Mouse (Mus musculus) regulatory T cell (primary cell): Measurements from ENCODE around the gene Nfia.

Source experiments
- in situ Hi-C: fragments of 300-600 bp; cut with MboI, MseI; formaldehyde crosslinking; loops from one replicate; pipeline ENCODE4 v1.15.1; 2025; ENCODE audit warnings: high pct_unique_total_duplicates

Nfia gene

DNA sequence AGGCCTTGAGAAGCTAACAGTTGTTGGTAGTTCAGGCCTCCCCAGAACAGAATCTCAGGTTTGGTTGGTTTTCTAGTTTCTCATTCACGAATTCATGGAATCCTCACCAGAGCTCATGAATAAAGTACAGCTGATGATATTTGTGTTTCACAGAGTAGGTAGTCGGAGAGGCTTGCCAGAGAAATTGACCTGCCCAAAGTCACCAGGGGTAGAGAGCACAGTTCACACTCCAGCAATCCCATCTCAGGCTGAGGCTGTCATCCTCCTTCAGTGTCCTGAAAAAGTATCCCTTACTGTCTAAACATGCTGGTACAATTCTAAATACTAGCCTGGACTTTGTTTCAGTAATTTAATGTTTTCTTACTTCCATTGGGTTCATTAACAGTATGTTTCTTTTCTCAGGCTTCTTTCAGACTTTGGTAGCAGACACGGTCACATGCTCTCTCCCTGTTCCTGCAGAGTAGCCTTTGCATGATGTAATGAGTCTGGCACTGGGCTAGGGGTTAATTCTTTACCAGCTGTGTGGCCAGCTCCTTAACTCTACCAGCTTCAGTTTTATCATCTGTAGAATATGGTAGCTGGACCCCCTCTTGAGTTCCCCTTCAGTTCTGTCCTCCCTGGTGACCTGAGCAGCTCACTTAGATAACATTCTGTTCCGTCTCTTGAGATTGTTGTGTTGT is 7.1 kb upstream of the Nfia start:
- in situ Hi-C loops: no loop called here

DNA sequence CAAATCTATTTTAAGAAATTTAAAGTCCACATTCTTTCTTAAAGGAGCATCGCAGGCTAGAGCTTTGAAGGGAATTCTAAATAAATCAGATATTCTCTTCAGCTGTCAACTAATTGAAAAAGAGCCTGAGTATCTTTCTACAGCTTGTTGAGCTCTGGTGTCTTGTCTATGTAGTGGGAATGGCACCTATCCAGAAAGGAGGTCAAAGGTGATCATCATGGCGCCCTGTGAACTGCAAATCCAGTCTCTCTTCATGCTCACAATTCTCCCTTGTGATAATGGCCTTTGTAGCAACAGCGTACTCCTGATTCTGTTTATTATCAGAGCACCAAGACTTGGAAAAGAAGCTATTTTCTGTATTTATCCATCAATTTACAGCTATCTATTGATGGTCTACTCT is 6.4 kb upstream of the Nfia start:
- in situ Hi-C loops: no loop called here

DNA sequence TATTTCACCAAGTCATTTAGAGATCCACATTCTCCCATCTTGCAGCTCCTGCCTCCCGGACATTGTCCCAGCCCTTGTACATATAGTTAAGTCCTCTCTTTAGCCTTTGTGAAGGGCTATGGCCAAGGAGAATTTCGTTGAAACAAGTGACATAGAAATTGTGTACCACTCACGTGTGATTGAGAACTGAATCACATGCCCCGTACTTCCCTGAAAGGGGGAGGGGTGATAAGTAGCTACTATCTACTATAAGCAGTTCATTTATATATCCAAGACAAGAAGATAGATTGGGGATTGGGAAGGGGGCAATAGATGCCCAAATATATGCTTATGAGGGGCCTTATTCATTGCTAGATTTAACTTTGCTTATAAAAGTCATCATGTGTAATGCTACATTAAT is 5.5 kb upstream of the Nfia start:
- in situ Hi-C loops: no loop called here

DNA sequence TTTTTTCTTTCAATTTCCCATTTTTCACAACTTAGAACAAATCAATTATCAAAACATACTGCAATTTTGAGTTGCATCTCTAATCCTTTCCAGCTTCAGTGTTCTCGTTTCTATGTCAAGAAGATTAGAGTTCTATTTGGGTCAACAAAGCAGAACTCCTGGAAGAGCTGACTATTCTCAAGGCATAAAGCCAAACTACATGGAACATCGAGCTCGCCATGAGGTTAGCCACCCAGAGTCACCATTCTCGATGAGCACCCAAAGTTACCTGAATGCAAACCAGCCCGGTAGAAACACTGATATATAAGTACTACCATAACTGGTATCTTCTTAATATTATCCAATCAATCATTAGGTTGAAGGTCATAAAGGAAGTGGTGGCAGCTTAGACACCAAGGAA is 5.0 kb upstream of the Nfia start:
- in situ Hi-C loops: no loop called here

DNA sequence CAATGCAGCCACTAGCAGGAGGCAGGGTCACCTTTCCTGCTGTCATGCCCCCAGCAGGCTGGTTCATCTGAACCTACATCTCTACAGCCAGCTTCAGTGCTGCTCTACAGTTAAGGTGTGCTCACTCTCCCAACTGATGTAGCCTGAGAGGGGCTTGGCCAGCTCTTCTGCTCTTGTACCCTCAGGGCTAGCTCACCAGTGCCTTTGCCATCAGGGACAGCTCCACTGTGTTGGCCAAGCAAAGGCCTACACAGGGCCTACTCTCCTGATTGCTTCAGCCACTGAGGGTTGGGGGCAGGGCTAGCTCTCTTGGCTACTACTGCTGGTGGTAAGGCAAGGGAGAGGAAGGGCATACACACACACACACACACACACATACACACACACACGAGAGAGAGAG is 2.7 kb upstream of the Nfia start:
- in situ Hi-C loops: no loop called here

DNA sequence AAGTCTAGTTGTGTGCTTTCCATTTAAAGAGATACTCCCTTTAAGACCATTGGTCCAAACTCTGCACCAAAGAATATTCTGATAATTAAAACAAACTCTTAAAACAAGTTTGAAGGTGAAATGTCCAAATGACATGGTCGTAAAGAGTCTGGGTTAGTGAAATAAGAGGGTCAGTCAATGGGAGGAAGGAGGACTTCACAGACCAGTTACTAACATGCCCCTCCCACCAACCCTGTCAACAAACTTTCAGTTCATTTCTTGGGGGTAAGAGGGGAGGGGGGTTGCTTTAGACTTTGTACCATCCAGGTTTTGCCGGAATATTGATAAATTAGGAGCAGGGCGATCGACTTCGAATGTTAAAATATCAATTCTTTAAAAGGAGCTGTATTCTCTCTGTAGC is 1.1 kb upstream of the Nfia start:
- in situ Hi-C loops: no loop called here

DNA sequence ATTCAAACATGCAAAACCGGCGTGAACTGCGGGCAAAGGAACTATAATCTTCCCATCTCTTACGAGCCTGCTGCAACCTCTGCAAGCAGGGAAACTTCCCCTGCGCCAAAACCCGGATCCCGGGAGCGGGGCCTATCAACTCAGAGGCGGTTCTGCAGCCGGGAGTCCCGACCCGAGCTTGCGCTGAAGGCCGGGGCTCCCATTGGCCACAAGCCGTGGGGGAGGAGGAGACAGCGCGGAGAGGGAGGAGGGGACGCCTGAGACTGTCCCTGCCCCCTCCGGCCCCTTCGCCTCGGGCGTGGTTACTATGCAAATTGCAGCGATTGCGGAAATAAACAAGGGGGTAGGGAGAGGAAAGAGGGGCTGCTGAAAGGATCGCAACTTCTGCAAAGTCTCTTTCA is 450 bp upstream of the Nfia start:
- in situ Hi-C loops: no loop called here

DNA sequence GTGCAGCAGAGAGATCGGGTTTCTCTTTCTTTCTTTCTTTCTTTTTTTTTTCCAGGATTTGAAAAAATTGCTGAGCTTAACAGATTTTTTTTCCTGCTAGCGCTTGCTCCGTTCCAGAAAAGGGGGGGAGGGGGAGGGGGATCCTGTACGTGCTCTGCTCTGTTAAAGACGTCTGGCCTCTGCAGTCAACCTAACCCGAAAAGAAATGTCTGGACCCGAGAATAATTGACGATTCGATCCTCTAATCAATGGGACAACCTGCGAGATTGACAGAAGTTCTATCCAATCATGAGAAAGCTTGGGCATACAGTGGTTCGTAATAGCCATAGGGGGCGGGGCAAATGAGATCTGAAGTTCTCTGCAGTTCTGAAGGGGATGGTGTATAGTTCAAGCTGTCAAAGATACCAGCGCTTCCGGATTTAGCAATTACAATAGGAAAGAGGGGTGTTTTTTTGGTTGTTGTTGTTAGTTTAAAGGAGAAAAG is 618 bp downstream of the Nfia start:
- in situ Hi-C loops: no loop called here

DNA sequence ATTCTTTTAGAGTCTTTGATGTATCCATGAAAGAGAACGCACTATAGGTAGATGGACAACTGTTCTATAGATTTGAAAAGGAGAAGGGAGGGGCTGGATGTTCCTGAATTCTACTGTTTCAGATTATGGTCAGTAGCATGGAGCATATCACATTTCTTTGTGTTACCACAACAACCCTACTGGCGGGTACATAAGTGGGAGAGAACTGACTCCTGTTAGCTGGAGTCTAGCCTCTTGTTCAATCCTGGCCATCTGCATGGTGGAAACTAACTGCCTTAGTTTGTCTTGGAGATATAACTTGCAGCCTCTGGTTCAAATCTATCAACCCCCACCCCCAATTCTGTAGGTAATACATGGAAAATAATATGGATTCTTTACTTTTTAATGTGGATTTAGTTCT is 1.3 kb downstream of the Nfia start:
- in situ Hi-C loops: no loop called here

DNA sequence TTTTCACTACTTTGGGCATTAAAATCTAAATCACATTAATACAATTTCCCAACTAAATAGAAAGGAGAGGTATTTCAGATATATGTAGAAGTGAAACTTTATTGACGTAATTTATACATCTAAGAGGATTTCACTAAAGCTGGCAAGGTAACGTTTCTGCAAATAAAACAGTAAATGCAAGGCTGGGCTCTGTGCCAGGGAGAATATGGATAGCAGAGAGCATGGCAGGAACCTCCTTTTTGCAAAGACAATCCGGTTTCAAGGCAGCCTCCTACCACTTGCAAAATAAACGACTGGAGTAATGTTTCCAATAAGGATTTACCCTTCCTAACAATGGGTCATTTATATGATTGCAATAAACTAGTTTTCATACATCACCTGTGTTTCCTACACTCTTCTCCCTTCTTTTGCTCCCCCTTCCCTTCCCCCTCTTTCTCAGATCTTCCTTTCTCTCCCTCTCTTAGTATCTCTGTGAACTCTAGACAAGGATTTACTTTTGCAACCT is 2.0 kb downstream of the Nfia start:
- in situ Hi-C loops: no loop called here

DNA sequence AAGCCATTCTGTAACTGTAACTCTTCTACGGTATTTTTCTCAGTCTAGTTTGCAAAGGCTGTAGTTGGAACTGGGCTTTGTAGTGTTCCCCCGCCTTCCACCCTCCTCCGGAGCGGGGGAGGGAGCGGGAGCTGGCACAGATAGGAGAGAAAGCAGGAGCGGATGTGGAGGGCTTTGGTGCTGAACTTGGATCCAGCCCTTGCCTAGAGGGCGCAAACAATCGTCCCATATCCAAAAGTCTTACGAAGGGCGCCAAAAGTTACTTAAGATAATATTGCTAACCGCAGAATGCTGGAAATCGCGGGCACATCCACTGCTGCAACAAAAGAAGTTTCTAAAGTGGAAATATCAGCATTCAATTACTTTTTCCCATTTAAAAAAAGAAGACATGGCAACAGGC is 2.5 kb downstream of the Nfia start:
- in situ Hi-C loops: loop anchor here (5.0 kb wide), 1 partner anchor 657 kb away; no protein-coding TSS in a partner anchor

DNA sequence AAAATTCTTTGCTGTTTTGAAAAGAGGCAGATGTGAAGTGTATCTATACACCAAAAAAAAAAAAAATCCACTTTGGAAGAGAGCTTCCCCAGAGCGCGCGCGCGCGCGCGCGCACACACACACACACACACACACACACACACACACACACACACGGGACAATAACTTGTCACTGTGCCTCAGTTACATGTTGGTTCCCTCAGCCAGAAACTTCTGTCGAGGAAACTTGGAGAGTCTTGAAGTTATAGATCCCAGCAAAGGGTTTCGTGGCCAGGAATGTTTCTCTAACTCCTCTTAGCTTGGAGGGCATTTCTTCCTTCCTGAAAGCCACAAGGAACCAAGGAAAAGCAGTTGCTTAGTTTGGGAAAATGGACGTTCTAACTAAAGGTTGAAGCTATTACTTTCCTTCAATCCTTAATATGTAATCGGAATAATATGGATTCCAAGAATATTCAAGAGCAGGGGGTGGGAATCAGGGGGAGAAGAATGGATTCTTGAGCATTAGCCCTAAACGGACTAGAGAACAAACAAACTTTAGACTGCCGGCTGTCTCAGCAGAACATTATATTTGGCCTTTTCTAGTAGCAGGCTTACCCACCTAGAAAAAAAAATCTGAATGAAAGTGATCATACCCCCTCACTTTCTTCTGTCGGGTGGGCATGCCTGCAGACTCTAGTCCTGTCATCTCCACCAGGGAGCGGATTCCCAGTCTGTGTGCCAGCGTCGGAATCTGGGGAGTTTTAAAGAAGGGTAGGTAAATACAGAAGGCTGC is 3.1 kb downstream of the Nfia start:
- in situ Hi-C loops: loop anchor here (5.0 kb wide), 1 partner anchor 657 kb away; no protein-coding TSS in a partner anchor

DNA sequence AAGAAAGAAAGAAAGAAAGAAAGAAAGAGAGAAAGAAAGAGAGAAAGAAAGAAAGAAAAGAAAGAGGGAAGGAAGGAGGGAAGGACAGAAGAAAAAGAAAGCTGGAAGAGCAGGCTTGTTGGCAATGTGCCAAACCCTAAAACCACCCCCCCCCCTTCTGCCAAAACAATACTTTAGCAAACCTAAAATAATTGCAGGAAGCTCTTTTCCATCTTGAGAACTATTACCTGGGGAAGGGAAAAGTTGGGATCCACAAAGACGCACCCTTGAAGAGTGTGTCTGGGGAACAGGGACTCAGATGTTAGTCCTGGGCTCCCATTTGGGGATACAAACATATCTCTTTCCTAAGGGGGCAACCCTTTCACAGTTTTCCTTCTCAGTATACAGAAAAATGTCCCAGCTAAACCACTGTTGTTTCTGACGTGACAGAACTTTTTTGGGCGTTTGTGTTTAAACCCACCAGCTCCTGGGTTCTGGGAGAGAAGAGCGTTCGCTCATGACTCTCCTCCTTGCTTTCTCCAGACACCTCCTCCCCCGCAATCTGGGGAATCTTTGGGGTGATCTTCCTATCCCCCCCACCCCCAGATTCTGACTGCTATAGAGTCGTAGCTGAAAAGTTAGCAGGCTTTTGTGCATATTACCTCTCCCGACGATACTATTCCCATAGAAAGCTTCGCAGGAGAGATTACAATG is 4.0 kb downstream of the Nfia start:
- in situ Hi-C loops: loop anchor here (5.0 kb wide), 1 partner anchor 656 kb away; no protein-coding TSS in a partner anchor

DNA sequence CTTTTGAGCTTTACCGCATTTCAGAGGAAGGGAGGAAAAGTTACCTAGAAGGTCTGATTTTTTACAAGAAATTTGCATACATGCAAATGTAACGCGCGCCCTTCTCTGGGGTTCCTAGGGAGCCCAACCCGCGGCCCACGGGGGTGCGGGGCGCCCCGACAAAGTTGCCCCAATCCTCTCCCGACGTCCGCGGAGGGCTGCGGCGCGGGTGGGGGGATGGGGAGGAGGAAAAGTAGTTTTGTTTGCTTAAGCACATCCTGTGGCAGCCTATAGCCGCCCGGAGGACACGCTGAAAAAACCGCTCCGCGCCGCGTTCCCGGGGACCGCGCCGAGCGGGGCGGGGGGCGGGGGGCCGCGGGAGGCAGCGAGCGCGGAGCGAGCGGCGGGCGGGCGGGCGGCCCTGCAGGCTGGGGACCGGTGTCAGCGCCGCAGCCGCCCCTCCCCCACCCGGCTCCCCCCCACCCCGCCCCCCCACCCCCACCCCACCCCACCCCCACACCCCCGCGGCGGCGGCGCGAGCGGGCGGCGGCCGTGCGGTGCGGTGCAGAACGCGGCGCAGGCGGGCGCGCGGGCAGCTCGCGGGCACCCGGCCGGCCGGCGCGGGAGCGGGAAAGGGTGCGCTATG is 4.7 kb downstream of the Nfia start:
- in situ Hi-C loops: loop anchor here (5.0 kb wide), 1 partner anchor 655 kb away; no protein-coding TSS in a partner anchor

DNA sequence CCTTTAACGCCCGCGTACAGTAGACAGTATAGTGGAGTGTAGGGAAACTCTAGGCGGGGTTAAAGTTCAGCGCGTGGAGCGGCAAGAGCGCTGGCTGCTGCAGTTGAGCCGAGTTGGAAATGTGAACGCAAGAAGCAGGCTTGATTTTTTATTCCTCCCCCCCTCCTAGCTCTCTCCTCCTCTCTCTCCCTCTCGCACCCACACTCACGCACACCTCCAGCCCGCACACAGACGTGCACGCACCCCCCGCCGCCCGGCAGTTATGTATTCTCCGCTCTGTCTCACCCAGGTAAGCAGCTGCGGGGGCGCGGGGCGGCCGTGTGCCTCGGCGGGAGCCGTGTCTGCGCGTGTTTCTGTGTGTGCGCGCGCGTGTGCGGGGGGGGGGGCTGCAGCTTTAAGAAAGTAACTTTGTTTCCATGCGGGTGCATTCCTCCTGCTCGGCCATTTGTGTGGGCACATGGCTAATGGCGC is 5.2 kb downstream of the Nfia start, which contains the start of gene E130114P18Rik:
Gene E130114P18Rik (minus strand): TSS at position 373 of the 471 bp plus-strand sequence.
- in situ Hi-C loops: loop anchor here (5.0 kb wide), 1 partner anchor 655 kb away; no protein-coding TSS in a partner anchor

DNA sequence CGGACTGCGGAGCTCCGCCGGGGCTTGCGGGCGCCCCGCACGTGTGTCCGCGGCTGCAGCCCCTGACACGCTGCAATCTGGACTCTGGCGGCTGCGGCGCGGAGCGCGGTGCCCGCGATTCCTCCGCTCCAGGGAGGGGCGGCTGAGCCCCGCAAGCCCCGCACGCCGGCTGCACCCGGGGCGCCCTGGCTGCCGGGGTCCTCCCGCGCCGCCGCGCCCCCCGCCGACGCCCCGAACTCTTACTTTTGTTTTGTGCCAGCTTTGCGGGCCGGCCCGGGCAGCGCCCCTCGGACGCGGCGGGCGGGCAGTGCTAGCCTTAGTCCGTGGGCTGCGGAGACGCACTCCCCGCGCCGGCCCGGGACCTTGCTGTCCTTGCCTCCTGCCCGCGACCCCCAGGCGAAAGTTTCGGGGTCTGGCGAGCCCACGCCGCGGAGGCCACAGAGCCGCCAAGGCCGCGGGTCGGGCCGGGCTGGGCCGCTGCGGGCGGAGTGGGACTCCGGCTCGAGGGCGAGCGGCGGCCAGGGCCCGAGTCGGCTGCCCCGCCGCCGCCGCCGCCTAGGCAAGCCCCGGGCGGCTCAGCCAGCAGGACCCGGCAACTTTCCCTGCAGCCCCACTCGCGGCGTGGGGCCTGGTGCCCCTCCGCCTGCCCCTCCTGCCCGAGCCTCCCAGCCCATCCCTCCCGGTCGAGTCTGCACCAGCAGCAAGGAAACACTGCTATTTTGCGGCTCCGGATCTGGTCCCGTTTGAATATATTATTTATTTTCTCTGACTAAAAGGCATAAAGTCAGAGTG is 5.9 kb downstream of the Nfia start:
- in situ Hi-C loops: loop anchor here (5.0 kb wide), 1 partner anchor 654 kb away; no protein-coding TSS in a partner anchor

DNA sequence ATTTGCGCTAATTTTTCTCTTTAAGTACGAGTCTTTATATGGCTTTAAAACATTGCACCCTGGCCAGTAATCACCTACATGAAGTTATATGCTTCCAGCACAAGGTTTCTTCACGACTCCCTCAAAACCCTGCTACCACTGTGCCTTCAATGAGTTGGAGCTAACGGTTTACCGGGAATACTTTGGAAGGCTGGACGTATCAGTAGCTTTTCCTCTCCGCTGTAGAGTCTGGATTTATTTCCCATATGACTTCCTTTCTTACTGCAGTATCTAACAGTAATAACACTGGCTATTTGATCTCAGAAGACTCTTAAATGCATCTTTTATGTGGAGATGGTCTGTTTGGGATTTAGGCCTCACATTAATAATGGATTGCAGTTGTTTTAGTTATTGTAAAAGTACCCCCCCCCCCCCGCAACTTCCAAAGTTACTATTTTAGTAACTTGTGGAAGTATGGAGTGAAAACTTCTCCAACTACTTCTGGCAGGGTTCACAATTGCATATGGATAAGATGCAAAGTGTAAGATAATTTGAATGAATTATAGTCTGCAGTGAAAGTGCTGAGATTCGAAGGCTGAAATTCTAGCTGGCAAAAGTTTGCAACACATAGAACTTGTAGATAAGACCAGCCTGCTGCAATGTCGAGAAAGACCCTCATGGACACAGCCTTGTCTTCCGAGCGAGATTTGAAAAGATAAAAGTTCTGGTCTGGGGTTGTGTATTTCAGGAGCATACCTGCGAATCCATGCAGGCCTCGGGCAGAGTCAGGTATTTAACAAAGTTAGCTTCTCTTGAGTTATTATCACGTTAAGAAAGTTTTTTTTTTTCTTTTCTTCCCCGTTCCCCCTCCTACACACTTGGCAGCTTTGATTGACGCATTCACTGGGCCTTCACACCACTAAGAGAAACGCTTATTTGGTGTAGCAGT is 6.7 kb downstream of the Nfia start:
- in situ Hi-C loops: loop anchor here (5.0 kb wide), 1 partner anchor 653 kb away; no protein-coding TSS in a partner anchor

DNA sequence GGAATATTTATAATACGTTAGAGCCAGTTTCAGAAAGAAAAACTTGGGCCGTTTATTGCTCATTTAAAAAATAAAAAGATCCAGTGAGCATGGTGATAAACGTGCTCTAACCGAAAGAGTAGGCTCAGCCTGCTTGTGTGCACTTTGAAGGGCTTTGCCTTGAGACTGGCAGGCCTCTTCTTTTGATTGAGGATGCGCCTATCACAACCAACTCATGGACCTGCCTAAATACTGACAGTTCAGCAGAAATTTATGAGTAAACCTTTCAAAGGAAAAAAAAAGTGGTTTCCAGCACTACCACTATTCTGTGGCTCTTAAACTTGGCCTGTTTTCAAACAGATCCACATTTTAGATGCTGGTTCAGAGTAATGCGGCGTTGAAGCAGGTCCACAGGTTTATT is 7.5 kb downstream of the Nfia start:
- in situ Hi-C loops: no loop called here
